Mouse (Mus musculus): ENCODE measurements around the gene Pde4b. TPM values are rescaled to one million over a fixed set of nuclear protein-coding genes. Genes with fewer than 3 reads are reported as not detected.

Gene Pde4b
- polyA plus RNA-seq, 1 experiment from 2014 or later, result 49.4 TPM

GRCm38 (mm10) chr4:102278958-102279357 lies 191.6 kb downstream of the Pde4b start:
- no peaks in the 10 kb centered on the region for H3K27me3 ChIP-seq (ENCODE audit: control insufficient read depth, insufficient read depth, low read length)

DNA sequence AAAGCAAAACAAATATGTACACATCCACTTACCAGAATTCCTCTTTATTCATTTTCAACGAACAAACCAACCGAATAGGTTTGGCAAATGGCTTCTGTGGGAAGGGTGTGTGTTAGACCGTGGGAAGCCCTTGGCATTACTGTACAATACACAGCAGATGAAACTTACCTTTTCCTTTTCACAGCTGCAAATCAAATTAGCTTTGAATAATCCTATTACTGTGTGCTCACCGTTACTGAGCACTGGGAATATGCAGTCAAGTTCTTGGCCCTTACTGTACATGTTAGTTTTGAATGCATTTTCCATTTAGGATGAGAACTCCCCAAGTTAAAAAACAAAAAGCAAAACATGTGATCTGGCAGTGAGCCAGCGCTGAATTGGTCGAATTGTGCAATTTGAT lies 199.8 kb downstream of the Pde4b start:
- Histone ChIP-seq H3K4me3 (replicated peaks; ENCODE audit: low read depth, low read length) (no peak overlapping the region), H3K27ac (replicated peaks; ENCODE audit: low read depth, low read length) (0 out of 2 replicates have a peak overlapping the region, but pooled peaks have one; percentile 13), H3K9ac (replicated peaks; ENCODE audit: low read length) (no peak overlapping the region), H3K4me1 (ENCODE audit: control insufficient read depth, insufficient read depth, low read length) (0 out of 2 replicates have a peak, but pooled peaks cover 6% of the 10 kb centered on the region), H3K27me3 (ENCODE audit: control insufficient read depth, insufficient read depth, low read length) (no peaks in the 10 kb centered on the region), H3K36me3 (ENCODE audit: control insufficient read depth, insufficient read depth, low read length) (no peaks in the 10 kb centered on the region), H3K9me3 (ENCODE audit: control insufficient read depth, low read length) (no peaks in the 10 kb centered on the region), H3K4me2 (ENCODE audit: low read length) (no peak overlapping the region)
- 58% methylated on average over 6 of the region's 6 CpGs for WGBS
- ATAC-seq (ENCODE audit: low FRiP score, low TSS enrichment) (no peak), DNase-seq (peak; percentile 50)

More at GRCm38 (mm10) chr4:102278958-102279357, 191.6 kb downstream of the Pde4b start:
- no peak overlapping the region for H3K27ac ChIP-seq (replicated peaks; ENCODE audit: low read depth, low read length)
- WGBS, result 80% methylated on average over 2 of the region's 2 CpGs
- H3K4me1 ChIP-seq (ENCODE audit: control insufficient read depth, insufficient read depth, low read length), result no peaks in the 10 kb centered on the region
- no peaks in the 10 kb centered on the region for H3K36me3 ChIP-seq (ENCODE audit: control insufficient read depth, insufficient read depth, low read length)
- ATAC-seq (ENCODE audit: low FRiP score, low TSS enrichment) (no peak), DNase-seq (no peak)
- no peak overlapping the region for H3K4me3 ChIP-seq (replicated peaks; ENCODE audit: low read depth, low read length)
- no peak overlapping the region for H3K4me2 ChIP-seq (ENCODE audit: low read length)
- H3K9ac ChIP-seq (replicated peaks; ENCODE audit: low read length), result no peak overlapping the region
- H3K9me3 ChIP-seq (ENCODE audit: control insufficient read depth, low read length), result no peaks in the 10 kb centered on the region

- no peaks in the 10 kb centered on the region for H3K36me3 ChIP-seq (ENCODE audit: control insufficient read depth, insufficient read depth, low read length)
- H3K4me2 ChIP-seq (ENCODE audit: low read length), result no peak overlapping the region
- DNase-seq (no peak), ATAC-seq (ENCODE audit: low FRiP score, low TSS enrichment) (no peak)
- H3K9ac ChIP-seq (replicated peaks; ENCODE audit: low read length), result no peak overlapping the region
- H3K9me3 ChIP-seq (ENCODE audit: control insufficient read depth, low read length), result no peaks in the 10 kb centered on the region
- no peaks in the 10 kb centered on the region for H3K27me3 ChIP-seq (ENCODE audit: control insufficient read depth, insufficient read depth, low read length)
- no peak overlapping the region for H3K4me3 ChIP-seq (replicated peaks; ENCODE audit: low read depth, low read length)
- H3K27ac ChIP-seq (replicated peaks; ENCODE audit: low read depth, low read length), result no peak overlapping the region
- 0 out of 2 replicates have a peak, but pooled peaks cover 6% of the 10 kb centered on the region for H3K4me1 ChIP-seq (ENCODE audit: control insufficient read depth, insufficient read depth, low read length)
- 50% methylated on average over 6 of the region's 6 CpGs for WGBS
Measured at GRCm38 (mm10) chr4:102290052-102290734, 202.8 kb downstream of the Pde4b start.

GRCm38 (mm10) chr4:102297558-102297957 lies 210.2 kb downstream of the Pde4b start:
- H3K36me3 ChIP-seq (ENCODE audit: control insufficient read depth, insufficient read depth, low read length), result no peaks in the 10 kb centered on the region
- no peaks in the 10 kb centered on the region for H3K9me3 ChIP-seq (ENCODE audit: control insufficient read depth, low read length)
- no peak overlapping the region for H3K4me2 ChIP-seq (ENCODE audit: low read length)
- DNase-seq, result no peak
- no peak overlapping the region for H3K9ac ChIP-seq (replicated peaks; ENCODE audit: low read length)
- no peaks in the 10 kb centered on the region for H3K4me1 ChIP-seq (ENCODE audit: control insufficient read depth, insufficient read depth, low read length)
- H3K27me3 ChIP-seq (ENCODE audit: control insufficient read depth, insufficient read depth, low read length), result no peaks in the 10 kb centered on the region
- no peak for ATAC-seq (ENCODE audit: low FRiP score, low TSS enrichment)
- H3K4me3 ChIP-seq (replicated peaks; ENCODE audit: low read depth, low read length), result no peak overlapping the region
- H3K27ac ChIP-seq (replicated peaks; ENCODE audit: low read depth, low read length), result no peak overlapping the region

DNA sequence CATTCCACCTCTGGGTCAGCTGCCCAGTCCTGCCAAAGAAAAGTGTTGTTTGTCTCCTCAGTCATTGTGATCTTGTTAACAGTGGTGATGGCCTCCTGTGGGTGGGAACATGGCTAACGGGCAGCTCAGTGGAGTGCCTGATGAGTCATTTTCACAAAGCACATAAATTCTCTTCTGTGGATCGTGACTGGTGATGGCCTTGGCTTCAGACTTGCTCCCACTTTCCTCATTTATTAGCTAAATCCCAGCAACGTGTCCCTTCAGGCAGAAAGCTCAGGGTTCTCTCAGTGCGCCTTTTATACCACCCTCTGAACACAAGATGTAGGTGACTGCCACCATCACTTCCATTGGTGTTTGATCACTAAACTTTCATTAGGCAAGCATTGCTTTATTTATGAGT lies 215.2 kb downstream of the Pde4b start:
- Histone ChIP-seq H3K27ac (replicated peaks; ENCODE audit: low read depth, low read length) (no peak overlapping the region), H3K4me3 (replicated peaks; ENCODE audit: low read depth, low read length) (no peak overlapping the region), H3K9me3 (ENCODE audit: control insufficient read depth, low read length) (no peaks in the 10 kb centered on the region), H3K27me3 (ENCODE audit: control insufficient read depth, insufficient read depth, low read length) (no peaks in the 10 kb centered on the region), H3K9ac (replicated peaks; ENCODE audit: low read length) (no peak overlapping the region), H3K36me3 (ENCODE audit: control insufficient read depth, insufficient read depth, low read length) (no peaks in the 10 kb centered on the region), H3K4me1 (ENCODE audit: control insufficient read depth, insufficient read depth, low read length) (no peaks in the 10 kb centered on the region), H3K4me2 (ENCODE audit: low read length) (no peak overlapping the region)
- ATAC-seq (ENCODE audit: low FRiP score, low TSS enrichment) (no peak), DNase-seq (no peak)
- WGBS, result 82% methylated on average over 4 of the region's 4 CpGs

- peak; percentile 36 for DNase-seq
- Histone ChIP-seq H3K4me3 (replicated peaks; ENCODE audit: low read depth, low read length) (no peak overlapping the region), H3K27me3 (ENCODE audit: control insufficient read depth, insufficient read depth, low read length) (no peaks in the 10 kb centered on the region), H3K9ac (replicated peaks; ENCODE audit: low read length) (no peak overlapping the region), H3K36me3 (ENCODE audit: control insufficient read depth, insufficient read depth, low read length) (no peaks in the 10 kb centered on the region), H3K9me3 (ENCODE audit: control insufficient read depth, low read length) (no peaks in the 10 kb centered on the region), H3K27ac (replicated peaks; ENCODE audit: low read depth, low read length) (no peak overlapping the region), H3K4me2 (ENCODE audit: low read length) (no peak overlapping the region), H3K4me1 (ENCODE audit: control insufficient read depth, insufficient read depth, low read length) (no peaks in the 10 kb centered on the region)
- WGBS, result 57% methylated on average over 4 of the region's 4 CpGs
- no peak for ATAC-seq (ENCODE audit: low FRiP score, low TSS enrichment)
Measured at GRCm38 (mm10) chr4:102307661-102308297, 220.4 kb downstream of the Pde4b start.

GRCm38 (mm10) chr4:102310630-102311029 lies 223.3 kb downstream of the Pde4b start:
- H3K27ac ChIP-seq (replicated peaks; ENCODE audit: low read depth, low read length), result no peak overlapping the region
- no peak for ATAC-seq (ENCODE audit: low FRiP score, low TSS enrichment)
- no peak overlapping the region for H3K4me3 ChIP-seq (replicated peaks; ENCODE audit: low read depth, low read length)
- H3K4me1 ChIP-seq (ENCODE audit: control insufficient read depth, insufficient read depth, low read length), result no peaks in the 10 kb centered on the region
- H3K27me3 ChIP-seq (ENCODE audit: control insufficient read depth, insufficient read depth, low read length), result no peaks in the 10 kb centered on the region
- H3K9me3 ChIP-seq (ENCODE audit: control insufficient read depth, low read length), result no peaks in the 10 kb centered on the region
- H3K4me2 ChIP-seq (ENCODE audit: low read length), result no peak overlapping the region
- no peaks in the 10 kb centered on the region for H3K36me3 ChIP-seq (ENCODE audit: control insufficient read depth, insufficient read depth, low read length)
- no peak overlapping the region for H3K9ac ChIP-seq (replicated peaks; ENCODE audit: low read length)
- DNase-seq, result no peak

GRCm38 (mm10) chr4:102316011-102316410 lies 228.7 kb downstream of the Pde4b start:
- Histone ChIP-seq H3K36me3 (ENCODE audit: control insufficient read depth, insufficient read depth, low read length) (no peaks in the 10 kb centered on the region), H3K4me3 (replicated peaks; ENCODE audit: low read depth, low read length) (no peak overlapping the region), H3K4me2 (ENCODE audit: low read length) (no peak overlapping the region), H3K27me3 (ENCODE audit: control insufficient read depth, insufficient read depth, low read length) (no peaks in the 10 kb centered on the region), H3K4me1 (ENCODE audit: control insufficient read depth, insufficient read depth, low read length) (no peaks in the 10 kb centered on the region), H3K27ac (replicated peaks; ENCODE audit: low read depth, low read length) (no peak overlapping the region), H3K9ac (replicated peaks; ENCODE audit: low read length) (no peak overlapping the region), H3K9me3 (ENCODE audit: control insufficient read depth, low read length) (no peaks in the 10 kb centered on the region)
- ATAC-seq (ENCODE audit: low FRiP score, low TSS enrichment) (no peak), DNase-seq (no peak)
- 96% methylated on average over 2 of the region's 2 CpGs for WGBS

GRCm38 (mm10) chr4:102316699-102317285 lies 229.4 kb downstream of the Pde4b start:
- no peak for DNase-seq
- Histone ChIP-seq H3K36me3 (ENCODE audit: control insufficient read depth, insufficient read depth, low read length) (no peaks in the 10 kb centered on the region), H3K9me3 (ENCODE audit: control insufficient read depth, low read length) (no peaks in the 10 kb centered on the region), H3K4me1 (ENCODE audit: control insufficient read depth, insufficient read depth, low read length) (no peaks in the 10 kb centered on the region), H3K9ac (replicated peaks; ENCODE audit: low read length) (no peak overlapping the region), H3K27me3 (ENCODE audit: control insufficient read depth, insufficient read depth, low read length) (no peaks in the 10 kb centered on the region), H3K4me3 (replicated peaks; ENCODE audit: low read depth, low read length) (no peak overlapping the region), H3K4me2 (ENCODE audit: low read length) (no peak overlapping the region), H3K27ac (replicated peaks; ENCODE audit: low read depth, low read length) (no peak overlapping the region)
- 70% methylated on average over 5 of the region's 5 CpGs for WGBS
- ATAC-seq (ENCODE audit: low FRiP score, low TSS enrichment), result no peak

Measured in midbrain, embryonic 14.5 days (tissue).